Mouse (Mus musculus): ENCODE data around the gene Zfp280b.

GRCm38 (mm10) chr10:76034001-76034600 lies 1.7 kb downstream of the Zfp280b start:
- TF ChIP-seq CTCF (IDR thresholded peaks at IDR 0.05; ENCODE audit: insufficient read depth, low read length): no peak
- TF ChIP-seq POLR2A (IDR thresholded peaks at IDR 0.05; ENCODE audit: borderline replicate concordance, extremely low read depth, low read depth, low read length): no peak
